Mouse (Mus musculus) right cerebral cortex, postnatal 4 days (tissue): ENCODE measurements at regions not wholly inside any gene's neighbourhood (a gene's known extent, or its start where the extent isn't known, plus 50 kb on each side); places are given as distances from the start of the nearest gene placed in this dataset.

ENCODE experiments used
- DNase-seq: peaks from one replicate; pipeline ENCODE4 v3.0.0-alpha.2; 2022

DNA sequence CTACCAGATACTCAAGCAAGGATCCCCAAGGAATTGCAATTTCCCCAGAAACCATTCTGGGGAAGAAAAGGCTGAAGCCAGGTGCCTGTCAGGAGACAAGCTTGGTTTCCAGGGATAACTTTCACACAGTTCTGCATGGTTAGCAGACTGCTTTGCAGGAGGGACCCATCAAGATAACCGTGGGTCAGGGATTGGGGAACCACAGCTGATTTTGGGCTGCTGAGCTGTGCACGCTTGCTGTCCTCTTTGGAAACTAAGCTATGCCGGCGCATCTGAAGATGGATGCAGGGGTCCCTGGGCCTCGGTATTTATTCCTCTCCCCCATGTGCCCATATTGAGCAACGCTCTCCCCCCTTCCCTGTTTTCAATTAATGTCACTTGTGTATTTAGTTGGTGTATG is 151.1 kb downstream of the Qrsl1 start:
- no peak for DNase-seq

DNA sequence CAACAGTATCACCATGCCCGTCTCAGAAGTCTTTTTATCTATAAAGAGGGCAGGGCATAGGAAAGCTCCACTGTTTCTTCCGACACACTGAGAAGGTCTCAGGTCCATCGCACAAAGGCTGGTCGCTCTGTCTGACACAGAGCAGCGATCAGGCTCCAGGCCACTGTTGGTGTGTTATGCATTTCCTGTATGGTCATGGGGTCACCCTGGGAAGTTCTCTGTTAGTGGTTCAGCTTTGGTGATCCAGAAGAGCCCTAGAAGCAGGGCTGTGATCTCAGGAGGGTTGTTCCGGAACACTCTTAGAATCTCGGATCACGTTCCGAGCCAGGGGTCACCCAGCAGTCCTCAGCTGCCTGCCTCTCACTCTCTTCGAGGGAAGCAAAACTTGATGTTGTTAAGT is 150.7 kb downstream of the Qrsl1 start:
- no peak for DNase-seq

DNA sequence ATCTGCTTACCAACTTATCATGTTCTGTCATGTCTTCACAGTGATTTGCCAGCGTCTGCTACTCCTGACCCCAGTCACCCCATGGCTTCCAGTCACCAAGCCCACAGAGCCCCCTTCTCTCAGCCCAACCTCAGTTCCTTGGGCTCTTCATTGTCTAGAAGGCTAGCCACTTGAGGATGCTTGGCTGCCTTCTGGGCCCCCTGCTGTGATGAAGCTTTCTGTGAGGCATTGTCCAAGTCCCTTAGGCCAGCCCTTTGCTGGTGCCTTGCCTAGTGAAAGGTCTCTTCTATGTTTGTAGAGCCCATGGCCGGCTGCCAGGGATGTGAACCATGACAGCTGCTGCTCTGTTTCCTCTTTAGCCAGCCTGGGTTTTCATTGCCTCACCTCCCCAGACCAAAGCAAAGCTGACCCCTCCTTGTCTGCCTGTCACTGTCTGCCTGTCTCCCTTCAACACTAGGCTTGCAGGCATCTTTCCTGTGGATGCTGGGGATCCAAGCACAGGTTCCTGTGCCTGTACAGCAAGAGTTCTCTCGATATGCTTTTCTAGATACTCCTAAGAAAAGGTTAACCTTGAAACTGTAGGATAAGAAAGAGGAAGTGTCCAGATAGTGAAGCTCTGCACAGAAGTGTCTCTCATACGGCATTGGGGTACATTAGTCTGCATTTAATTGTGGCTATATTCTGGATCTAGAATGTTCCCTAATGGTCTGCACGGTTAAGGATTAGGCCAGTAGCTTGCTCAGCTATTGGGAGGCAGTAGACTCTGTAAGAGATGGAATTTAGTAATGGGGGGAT is 149.5 kb downstream of the Qrsl1 start:
- DNase-seq, result peak; percentile 49

DNA sequence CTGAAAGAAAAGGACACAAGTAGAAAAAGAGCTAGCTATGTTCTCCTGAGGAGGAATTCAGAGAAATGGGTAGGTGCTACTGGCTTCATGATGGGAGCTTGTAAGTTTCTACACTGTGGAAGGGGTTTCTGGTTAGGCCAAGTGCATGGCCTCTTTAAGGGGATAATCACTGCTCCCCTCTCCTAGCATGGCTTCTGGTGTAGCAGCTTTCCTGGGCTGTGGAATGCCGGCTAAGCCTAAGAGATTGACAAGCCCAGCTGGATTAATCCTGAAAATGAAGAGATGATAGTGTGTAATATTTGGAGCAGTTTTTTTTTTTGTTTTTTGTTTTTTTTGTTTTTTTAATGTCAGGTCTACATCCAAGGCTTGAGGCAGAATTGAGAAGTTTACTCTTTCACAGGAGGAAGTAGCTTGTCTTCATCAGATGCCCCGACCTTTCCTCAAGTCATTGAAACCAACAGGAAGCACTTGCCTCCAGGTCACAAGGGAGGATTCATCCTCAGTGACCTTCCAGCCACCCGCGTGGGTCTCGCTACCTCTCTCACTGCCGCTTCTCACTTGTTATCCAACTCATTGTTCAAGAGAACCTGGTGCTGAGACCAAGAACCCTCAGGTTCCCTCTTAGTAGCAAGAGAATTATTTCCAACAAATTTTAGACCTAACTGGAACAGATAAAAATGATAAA is 144.5 kb downstream of the Qrsl1 start:
- no peak for DNase-seq

DNA sequence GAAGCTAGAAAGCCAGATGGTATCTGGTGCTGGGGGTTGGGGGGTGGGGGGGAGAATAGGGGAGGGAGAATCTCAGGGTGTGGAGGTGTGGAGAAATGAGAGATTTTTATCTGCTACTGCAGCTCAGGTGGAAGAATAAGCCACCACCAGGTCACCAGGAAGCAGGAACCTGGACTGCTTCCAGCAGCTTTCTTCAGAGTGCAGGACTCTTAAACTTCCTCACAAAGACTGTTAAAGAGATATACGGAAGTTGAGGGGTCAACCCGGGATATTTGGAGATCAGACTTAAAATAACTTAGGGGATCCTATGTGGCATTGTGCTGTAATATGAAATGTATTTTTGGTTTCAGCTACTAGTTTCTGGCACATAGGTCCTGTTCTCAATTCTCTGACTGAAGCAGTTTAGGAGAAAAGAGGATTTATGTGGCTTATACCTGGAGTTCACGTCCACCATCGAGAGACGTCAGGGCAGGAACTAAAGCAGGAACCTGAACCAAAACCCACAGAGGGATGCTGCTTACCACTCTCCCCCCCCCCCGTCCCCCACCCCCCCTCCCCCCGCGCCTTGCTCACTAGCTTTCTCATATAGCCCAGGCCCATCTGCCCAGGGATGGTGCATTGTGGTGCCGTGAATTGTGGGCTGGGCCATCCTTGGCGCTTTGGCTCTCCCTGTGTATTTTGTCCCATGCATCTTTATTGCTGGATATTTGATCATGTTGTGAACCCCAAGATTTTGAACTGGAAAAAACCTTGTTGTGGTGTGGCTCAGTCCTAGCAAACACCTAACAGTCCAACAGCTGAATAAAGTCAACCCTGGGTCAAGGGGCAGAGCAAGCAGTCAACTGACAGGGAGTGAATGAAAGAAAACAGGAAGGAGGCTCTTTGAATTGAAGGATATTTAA is 143.2 kb downstream of the Qrsl1 start:
- no peak for DNase-seq

DNA sequence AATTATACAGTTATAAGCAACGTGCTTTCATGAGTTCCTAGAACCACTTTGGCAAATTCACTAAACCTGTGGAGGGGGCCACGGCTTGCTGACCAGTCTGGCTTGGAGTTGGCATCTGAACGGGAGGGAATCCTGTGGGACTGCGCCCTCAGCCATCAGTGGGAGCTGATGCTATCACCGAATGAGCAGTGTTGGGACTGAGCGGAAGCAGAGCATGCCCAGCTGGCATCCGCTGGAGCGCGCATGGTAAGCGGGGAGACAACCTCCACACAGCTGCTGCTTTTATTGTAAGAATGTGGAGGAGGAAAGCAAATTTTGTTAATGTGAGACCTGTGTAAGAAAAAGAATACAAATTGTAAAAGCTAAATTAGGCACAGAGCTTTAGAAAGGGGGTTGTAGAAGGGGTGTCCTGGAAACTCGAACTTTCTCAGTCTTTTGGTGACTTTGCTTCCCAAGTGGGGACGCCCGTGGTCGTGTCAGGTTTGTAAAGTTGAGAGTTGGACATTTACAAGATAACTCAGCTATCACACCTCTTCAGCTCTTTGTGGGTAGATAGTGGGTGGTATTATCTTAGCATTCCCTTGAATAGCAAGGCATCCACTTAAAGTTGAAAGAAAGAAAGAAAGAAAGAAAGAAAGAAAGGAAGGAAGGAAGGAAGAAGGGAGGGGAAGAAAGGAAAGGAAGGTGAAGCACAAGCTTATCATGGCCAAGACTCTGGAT is 142.2 kb downstream of the Qrsl1 start:
- no peak for DNase-seq

DNA sequence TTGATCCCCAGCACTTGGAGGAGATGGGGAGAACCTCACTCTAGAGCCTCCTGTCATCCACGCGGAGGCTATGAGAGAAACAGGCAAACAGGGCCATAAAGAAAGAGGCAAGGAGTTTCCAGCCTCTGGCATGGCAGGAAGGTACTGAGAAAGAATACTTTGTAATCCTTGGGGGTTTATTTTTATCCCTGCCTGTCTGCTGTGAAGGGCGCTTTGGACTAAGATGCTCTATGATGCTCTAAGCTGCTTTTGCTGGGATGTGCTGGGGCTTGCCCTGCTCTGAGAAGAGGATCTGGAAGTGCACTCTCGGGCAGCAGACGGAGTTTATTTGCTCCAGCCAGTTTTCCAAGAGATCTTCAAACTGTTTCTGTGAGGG is 141.7 kb downstream of the Qrsl1 start:
- no peak for DNase-seq

DNA sequence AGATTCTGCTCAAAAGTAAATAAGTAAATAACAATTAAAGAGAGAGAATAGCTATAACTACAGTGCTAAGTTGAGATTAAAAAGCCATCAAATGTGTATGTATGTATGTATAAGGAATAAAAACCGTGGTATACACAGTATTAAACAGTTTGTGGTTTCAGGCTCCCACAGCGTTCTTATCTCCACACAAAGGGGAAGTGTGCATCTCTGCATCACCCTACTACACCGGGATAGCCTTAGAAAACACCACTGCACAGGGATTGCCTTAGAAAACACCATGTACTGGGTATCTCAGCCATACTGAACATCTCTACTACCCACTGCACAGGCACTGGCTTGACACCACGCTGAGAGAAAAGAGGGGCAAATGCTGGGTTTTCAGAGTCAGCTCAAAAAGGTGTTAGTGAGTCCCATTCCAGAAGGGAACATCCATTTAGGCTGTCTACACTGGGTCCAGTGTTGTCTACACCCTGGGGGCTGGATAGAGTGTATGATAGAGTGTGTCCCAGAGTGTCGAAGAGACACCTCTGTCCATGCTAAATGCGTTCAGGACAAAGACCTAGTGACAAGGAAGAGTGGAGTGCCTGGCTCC is 139.5 kb downstream of the Qrsl1 start:
- DNase-seq, result no peak

DNA sequence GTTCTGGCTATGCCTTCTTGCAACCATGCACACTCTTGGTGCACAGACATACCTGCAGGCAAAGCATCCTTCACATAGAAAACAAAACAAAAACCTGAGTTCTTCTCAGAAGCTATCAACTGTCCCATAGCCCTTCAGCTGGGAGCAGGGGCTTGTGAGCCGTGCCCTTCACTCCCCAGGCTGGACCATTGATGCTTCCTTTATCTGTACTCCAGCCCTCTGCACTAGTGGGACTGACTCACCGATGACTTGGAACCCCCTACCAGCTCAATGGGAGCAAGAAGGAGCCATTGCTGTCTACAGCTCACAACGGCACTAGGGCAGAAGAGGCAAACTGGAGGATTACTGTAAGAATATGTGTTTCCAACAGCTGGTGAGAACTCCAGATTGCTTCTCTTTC is 137.0 kb downstream of the Qrsl1 start:
- DNase-seq, result no peak

DNA sequence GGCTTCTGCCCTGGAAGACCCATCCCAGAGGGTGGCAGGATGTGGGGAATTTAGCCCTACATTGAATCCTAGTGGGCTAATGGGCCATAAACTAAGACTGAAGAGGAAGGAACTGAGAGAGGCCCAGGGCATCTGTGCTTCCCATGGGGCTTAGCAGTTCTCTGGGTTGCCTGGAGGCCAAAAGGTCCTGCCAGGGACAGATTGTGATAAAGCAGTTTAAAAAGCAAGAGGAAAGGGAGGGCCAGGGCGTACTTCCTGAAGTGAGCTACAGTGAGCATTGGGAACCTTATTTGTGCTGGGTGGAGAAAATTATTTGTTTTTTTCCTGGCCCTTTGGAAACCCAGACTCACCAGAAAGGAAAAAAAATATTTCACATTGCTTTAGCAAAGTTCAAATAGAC is 136.3 kb downstream of the Qrsl1 start:
- no peak for DNase-seq

DNA sequence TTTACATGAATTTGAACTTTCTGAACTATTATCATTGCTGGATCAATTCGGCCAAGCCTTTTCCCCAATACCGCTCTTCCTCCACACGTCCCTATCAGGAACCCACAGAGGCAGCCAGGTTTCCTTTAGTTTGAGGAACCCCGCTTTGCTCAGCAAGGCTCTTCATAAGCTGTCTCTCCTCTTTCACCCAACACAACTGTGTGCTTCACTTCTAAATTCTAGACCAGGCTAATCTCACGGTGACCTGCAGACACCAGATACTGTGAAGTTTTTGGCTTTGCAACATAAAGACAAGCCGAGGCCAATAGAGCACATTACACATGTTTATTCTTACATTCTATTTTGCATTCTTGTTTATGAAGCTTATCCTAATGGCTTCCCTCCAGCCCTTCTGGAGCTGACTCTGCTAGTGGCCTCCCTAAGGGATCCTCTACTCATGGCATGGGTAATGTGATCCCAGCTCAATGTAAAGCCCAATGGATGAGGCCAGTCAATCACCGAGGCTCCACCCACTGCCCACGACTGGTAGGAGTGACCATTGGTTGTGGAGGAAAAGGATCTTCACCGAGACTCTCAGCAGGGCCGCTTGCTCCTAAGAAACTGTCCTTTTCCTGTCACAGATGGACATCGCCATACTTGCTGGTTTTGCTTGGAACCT is 135.6 kb downstream of the Qrsl1 start:
- DNase-seq, result no peak

DNA sequence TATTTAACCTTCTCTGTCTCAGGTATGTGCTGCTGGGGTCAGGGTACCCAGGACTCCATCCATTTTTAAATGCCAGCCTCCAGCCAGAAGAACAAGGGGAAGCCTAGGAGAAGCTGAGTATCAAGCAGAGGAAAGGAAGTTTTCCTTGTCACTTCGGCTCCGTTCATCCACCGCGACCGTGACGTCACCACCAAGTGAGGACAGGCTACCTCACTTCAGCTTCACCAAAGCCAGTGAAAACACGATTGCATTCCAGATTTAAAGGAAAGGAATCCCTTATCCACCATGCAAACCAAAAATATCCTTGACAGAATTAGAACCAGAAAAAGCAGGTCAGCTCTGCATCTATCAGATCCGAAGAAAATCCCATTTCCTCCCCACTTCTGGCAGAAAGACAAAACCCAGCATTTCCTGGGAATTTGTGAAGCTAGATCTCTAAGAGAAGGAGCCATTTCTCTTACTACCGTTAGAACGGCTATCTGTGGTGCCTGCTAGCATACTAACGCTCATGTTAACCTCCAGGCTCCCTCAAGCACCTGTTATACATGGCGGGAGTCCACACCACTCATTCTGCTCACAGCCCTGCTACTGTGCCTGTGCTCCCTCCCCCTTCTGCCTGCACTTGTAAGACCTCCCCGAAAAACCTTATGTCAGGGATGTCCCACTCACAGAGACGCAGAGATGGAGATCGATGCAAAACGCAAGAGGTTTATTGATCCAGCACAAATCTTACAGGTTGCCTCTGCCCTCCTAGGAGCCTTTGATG is 133.4 kb downstream of the Qrsl1 start:
- DNase-seq, result peak; percentile 8

DNA sequence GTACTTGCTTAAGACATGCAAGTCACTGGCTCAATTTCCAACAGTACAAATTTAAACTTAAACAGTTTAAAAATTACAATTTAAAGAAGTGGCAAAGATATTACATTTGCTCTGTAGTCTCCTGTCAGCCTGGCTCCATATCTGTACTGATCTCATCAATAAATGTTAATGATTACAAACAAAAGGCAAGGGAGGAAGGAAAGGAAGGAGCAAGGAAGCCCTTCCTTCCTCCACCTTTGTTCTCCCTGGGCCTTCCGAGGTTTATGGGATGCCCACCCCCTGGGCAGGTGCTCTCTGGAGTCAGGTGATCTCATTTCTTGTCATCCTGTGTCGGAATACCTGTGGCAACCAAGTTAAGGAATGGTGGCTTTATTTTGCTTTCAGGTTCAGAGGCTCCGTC is 132.5 kb downstream of the Qrsl1 start:
- DNase-seq, result no peak

DNA sequence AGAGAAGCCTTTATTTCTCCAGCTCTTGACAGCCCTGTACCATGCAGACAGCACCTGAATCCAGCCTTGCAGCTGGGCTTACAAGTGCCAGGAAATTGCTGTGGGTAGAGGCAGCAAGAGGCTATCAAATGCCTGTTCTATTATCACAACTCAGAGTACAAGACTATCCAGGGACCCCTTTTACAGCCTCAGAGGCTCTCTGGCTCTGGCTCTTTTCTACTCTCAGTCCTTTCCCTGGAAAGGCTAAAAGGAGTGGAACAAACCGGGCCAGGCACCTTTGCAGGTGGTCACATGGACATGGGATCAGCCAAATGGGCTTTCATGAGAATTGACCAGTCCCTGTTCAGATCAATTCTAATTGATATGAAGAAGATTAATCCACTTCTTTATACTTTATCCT is 125.7 kb downstream of the Qrsl1 start:
- no peak for DNase-seq

DNA sequence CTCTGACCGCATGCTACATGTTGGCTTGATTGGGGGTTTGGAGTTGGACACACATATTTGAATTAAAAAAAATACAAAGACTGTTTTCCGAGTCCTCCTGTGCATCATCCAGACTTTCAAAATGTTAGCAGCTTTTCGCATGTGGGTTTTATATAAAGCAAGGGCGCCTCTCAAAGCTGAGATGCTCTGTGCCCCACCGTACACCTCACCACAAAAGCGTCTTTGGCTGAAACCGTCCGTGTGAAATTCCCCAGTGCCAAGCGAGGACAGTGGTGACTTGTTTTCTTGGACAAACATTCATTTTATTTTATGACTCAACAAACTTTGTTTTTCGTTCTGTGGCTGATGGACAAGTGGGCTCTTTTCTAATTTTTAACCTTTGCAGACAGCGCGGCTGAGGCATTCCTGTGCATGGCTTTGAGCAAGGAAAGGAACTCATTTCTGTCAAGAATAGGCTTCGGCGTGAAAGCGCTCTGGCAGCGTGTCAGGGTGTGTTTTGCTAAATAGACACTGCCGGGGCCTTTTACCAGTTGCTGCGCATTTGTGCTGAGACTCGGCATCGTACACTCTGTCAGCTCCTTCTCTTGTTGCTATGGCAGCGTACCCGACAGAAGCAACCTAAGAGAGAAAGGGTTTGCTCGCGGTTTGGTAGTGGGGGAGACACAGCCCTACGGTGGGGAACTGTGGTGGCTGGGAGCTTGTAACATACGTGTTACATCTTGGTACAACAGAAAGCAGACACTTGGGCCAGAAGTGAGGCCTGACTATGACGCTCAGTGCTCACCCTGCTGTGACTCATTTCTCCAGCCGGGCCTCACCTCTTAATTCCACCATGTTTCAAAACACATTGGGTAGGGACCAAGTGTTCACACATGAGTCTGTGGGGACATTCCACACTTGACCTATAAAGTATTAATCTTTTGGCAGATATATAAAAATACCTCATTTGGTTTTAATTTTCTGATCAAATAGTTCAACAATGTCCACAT is 123.6 kb downstream of the Qrsl1 start:
- DNase-seq, result peak; percentile 53

DNA sequence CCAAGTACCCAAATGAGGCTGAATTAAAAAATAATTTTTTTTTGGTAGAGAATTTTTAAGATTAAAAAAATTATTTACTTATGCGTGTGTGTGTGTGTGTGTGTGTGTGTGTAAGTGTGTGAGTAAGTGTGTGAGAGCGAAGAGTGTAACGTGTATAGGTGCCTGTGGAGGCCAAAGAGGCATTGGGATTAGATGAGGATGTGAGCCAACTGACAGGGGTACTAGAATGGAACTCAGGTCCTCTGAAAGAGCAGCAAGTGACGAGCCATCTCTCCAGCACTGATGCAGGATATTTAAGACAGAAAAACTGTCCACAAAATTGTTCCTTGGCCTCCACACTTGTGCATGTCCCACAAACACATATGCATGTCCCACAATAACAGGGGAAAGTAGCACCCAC is 121.0 kb downstream of the Qrsl1 start:
- no peak for DNase-seq

DNA sequence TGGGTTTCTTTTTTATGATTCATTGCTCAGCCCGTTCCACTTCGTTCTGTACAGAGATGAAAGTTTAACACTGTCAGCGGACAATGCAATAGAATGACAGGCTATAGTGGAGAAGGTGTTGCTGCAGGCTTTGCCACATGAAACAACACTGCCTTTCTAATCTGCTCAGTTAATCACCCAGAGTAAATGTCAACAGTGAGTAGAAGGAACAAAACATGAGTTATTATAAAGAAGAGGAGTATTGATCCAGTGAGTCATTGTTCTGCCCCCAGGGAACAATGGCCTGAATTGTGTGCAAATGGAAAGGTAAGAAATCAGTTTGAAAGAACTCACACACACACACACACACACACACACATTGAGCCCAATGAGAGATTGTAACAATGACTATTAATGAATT is 118.2 kb downstream of the Qrsl1 start:
- no peak for DNase-seq

DNA sequence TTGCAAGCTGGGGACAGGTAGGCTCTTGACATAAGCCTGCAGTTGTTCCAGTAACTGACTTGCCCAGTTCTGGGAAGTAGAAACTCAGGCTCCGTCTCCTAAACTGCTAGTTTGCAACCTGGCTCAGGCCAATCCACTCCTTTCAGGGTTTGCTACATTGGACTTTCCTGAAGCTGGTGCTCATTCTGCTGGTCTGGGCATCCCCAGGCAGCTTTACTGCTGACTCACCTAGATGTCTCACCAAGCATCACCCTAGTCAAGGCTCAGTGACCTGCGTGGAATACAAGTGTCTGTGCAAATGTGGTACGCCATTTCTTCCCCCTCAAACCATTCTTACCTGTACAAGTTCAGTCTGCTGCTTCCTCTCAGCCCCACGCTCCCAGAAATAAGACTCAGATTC is 110.8 kb downstream of the Qrsl1 start:
- DNase-seq, result no peak

DNA sequence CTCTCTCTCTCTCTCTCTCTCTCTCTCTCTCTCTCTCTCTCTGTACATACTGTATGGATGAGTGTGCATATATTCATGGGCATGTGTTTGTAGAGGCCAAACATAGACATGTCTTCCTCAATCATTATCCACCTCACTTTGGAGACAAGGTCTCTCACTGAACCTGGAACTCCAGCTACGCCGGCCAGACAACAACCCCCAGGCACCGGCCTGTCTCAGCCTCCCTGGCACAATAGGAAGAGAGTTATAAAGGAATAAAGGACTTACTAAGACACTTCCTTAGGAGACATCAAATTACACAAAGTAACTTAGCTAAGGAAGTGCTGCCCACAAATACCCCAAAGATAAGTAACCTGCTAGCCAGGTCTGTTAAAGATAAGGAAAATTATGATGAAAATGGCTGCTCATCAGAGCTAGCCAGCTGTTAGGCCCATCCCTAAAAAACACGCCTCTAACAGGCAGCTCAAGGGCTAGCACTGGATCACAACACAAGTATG is 110.0 kb downstream of the Qrsl1 start:
- no peak for DNase-seq

DNA sequence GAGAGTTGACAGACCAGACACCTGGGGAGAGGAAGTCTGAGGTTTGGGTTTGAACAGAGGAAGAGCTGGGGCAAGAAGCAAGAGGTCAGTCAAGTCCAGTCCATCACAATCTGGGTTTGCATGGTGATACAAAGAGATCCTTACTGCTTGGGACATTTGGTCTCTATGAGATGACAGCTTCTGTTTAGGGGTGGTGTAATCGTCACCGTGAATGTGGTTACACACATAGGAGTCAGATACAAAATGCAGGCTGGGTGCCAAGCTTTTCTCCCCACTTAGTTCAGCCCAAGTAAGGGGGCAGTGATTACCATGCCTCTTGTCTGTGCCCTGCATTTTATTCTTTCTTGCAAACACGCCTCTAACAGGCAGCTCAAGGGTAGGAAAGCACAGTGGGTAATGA is 108.9 kb downstream of the Qrsl1 start:
- DNase-seq, result no peak
